Mouse (Mus musculus) heart, postnatal 14 days (tissue): ENCODE measurements at regions not wholly inside any gene's neighbourhood (a gene's known extent, or its start where the extent isn't known, plus 50 kb on each side); places are given as distances from the start of the nearest gene placed in this dataset.

Source experiments
- DNase-seq, 2 experiments: peaks; one replicate each; pipeline ENCODE4 v3.0.0; 2021 to 2022
- intact Hi-C: fragments of 180-260 bp; cut with DNase I; formaldehyde crosslinking; loops from one replicate; pipeline ENCODE4 v1.15.1; 2025

DNA sequence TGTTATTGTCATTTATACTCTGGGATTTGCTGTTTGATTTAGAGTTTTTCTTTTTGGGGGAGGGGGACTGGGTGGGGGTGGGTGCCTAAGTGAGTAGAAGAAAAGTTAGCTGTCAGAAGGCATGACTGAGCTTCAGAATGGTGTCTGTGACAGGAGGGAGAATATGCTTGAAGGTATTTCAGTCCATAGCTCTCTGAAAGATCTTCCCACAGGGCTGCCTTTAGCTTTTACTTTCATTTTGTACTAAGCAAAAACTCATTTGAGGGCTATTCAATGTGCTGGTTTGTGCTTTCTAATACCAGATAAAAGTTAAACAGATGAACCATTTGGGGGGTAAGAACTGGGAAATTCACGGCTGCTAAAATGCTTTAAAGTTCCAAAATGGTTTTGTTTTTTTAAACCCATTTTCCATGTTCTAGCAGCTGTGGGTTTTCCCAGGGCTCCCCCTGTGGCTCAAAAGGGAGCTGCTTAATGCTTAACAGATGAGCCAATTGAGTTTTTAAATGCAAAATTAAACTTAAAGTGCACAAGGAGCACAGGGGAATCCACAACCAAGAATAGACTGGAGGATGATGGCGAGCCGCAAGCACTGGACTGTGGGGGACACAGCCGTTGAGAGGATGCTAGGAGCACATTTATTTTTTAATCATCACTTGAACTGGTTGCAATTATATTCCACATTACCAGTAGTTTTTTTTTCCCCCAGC lies 538.5 kb upstream of the Zic4 start:
- intact Hi-C loops, result no loop called here

GRCm38 (mm10) chr9:90827474-90827873 lies 534.7 kb upstream of the Zic4 start:
- DNase-seq, result no peak
- intact Hi-C loops, result no loop called here

More for the DNA sequence above, 538.5 kb upstream of the Zic4 start:
- peak in 1 of 2 experiments; percentile 15 for DNase-seq

DNA sequence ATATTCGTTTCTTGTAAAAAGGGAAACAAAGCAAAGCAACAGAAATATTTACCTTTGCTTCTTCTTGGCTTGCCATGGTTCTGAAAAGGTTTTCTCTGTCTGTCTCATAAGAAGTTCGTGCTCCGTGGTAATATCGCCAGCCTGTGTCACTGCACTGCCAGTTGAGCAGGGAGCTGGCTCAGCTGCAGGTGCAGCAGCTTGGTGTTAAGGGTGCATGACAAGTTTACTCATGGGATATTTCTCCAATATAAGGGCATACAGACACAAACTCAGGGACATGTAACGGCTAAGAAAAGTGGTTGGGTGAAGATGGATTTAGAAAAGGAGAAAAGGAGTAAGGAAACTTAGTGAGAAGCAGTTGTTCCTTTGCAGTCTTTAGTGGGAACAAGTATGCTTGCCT lies 533.5 kb upstream of the Zic4 start:
- intact Hi-C loops, result no loop called here

GRCm38 (mm10) chr9:90830704-90831103 lies 531.5 kb upstream of the Zic4 start:
- no peak for DNase-seq
- intact Hi-C loops, result no loop called here

More for the DNA sequence above, 533.5 kb upstream of the Zic4 start:
- DNase-seq, result no peak

DNA sequence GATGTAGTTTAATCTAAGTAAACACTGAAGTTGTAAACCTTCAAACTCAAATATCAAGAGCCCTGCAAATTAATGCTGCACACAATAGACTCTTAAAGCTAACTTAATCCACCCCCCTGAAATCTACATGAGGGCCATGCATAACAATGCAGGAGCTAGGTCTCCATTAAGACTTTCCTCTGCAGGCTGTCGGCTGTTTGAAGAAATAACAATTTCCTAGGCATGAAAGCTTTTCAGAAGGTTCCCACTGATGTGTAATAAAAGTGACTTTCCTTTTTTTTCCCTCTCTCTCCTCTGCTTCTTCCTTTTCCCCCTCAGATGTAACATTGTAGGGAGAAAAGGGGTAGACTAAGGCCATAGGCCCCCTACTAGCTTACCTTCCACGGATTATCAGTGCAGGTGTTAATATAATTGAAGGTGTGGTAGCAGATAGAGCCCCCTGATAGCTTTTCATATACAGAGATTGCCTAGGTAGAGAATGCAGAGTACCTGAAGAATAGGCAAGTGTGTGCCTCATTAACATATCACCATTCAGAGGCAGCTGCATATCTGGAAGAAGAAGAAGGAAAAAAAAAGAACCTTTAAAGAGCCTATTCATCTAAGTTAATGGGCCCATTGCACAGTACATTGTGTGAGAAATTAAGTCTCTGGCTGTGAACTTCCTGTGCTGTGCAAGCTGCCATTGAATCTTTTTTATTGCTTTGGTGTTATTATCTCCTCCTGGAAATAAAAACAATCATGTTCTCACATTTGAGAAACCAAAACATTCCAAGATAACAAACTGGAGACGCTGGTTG lies 528.3 kb upstream of the Zic4 start:
- no peak for DNase-seq
- intact Hi-C loops, result no loop called here

DNA sequence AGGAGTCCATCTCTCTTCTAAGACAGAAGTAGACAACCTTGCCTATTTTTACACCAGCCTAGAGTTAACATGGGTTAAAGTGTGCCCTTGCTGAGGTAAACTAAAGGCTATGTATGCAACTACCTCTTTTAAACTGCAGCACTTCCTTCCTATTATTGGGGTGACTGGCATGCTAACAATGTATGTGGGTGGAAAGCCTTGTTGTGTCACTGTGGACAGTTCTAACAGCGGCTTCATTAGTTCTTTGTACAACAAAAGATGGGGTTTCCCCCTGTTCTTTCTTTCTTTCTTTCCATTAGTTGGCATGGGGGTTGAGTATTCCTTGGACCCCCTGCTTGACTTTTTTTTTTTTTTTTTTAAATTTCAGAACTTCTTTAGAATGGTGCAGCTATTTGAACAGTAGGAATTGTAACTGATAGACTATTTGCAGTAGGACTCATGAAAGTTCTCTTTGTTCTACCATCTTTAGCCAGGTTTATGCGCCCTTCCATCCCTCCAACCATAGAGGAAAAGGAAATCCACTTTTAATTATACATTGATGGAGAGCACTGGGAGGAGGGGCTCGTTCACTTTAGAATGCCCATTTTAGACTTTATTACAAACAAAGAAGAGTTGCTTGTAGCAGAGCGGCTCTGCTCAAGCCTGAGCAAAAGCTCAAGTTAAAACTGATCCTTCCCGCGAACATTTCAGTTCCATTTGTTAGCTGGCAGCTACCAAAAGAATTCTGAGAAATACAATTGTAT lies 523.9 kb upstream of the Zic4 start:
- intact Hi-C loops, result no loop called here
- no peak for DNase-seq

- intact Hi-C loops, result no loop called here
- DNase-seq, result no peak
Measured at GRCm38 (mm10) chr9:90851044-90851443, 511.2 kb upstream of the Zic4 start.

DNA sequence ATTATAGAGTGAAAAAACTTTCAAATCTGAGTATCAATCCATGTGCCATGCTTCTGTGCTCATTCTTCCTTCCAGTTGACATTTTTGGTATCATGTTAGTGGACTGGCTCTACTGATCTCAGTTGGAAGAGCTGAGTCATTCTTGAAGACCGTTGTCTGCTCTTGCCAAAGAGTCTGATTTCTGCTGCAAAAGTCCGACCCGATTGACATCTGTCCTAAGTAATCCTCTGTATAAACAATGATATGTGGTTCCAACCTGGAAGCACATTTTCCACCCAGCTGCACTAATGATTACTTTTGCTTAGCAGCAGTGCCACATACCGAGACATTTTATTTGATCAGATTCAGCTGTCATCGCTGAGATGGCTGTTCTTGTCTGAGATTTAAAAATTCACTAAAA lies 490.6 kb upstream of the Zic4 start:
- no peak for DNase-seq
- intact Hi-C loops, result no loop called here

DNA sequence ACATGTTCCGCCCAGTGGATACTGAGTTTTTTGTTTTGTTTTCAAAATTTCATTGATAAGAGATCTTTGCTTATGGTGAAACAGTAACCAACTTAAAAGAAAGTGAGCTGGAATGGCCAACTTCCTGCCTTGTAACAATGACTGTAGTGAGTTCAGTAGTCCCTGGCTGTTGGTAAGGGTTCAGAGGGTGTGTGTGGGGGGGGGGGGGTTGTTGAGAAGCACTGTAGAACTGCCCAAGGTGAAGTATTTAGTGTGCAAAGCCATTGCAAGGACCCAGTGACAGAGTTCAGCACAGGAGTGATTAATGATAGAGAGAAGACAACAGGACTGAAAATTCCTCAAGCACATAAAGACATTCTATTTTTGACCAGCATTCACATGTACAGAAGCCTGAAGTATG lies 477.7 kb upstream of the Zic4 start:
- DNase-seq, result no peak
- intact Hi-C loops, result no loop called here

DNA sequence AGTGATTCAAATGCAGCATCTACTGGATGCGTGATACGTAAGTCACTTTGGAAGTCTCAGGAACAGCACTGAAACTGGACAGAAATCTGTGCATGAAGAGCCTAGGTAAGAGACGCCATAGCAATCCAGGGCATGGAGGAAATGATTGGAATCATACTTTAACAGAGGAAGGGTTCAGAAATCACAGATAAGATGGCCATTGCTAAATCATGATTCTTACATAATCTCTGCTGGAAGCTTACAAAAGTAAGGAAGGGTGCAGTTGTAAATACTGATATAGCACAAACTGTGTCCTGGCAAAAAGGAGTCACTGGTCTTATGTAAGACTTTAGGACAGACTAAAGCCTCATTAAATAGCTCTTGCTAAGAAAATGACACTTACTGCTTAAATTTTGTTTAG lies 474.8 kb upstream of the Zic4 start:
- no peak for DNase-seq
- intact Hi-C loops, result no loop called here

- no peak for DNase-seq
Measured at GRCm38 (mm10) chr9:90890801-90891200, 471.4 kb upstream of the Zic4 start.

GRCm38 (mm10) chr9:90892816-90893215 lies 469.4 kb upstream of the Zic4 start:
- no peak for DNase-seq
- intact Hi-C loops, result no loop called here

More at GRCm38 (mm10) chr9:90890801-90891200, 471.4 kb upstream of the Zic4 start:
- intact Hi-C loops, result no loop called here

GRCm38 (mm10) chr9:90903557-90903956 lies 458.7 kb upstream of the Zic4 start:
- no peak for DNase-seq

DNA sequence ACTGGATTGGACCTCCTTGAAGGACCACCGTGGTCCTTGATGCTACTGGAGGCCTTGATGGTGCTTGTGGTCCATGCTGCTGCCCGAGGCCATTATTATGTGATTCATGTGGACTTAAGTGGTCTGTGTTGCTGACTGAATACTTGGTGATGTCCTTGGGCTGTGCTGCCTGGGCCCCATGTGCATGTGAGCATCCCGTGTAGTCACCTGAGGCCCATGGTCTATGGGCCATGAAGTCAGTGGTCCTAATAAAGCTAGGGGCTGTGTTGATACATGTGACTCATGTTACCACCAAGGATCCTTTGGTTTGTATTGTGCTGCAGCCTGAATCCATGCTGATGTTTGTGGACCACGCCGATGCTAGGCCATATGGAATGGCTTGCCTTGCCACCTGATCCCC lies 456.1 kb upstream of the Zic4 start:
- DNase-seq, result no peak
- intact Hi-C loops, result no loop called here

More at GRCm38 (mm10) chr9:90903557-90903956, 458.7 kb upstream of the Zic4 start:
- intact Hi-C loops, result no loop called here

DNA sequence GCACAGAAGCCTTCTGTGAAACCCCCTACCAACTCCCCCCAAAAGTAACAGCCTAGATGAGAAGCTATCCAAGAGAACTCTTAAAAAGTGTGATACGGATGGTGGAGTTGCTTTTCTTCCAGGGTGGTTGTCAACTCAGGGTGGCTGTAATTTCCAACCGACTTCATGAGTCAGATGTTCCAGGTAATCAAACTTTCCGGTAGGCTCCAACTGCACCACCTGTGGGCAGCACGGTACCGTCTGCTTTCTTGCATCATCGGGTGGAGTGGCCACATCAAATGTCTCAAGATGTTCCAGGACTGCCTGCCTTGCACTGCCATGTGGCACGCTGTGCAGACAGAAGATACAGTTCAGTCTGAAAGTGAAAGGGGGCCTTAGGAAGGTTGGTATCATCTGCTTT lies 455.5 kb upstream of the Zic4 start:
- intact Hi-C loops, result no loop called here
- DNase-seq, result no peak

DNA sequence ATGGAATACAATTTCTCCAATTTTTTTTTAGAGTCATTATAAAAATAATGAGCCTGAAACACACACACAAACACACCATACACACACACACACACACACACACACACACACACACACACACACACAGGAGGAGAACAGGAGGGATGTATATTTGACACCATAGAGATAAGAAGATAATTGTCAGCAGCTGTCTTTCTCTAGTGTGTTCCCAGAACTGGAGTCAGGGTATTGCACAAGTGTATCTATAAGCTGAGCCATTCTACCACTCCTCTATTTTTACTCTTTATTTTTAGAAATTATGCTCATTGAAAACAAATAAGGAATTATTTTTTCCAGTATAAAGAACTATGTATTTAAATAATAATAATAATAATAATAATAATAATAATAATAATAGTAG lies 407.6 kb upstream of the Zic4 start:
- intact Hi-C loops, result no loop called here
- no peak for DNase-seq

GRCm38 (mm10) chr9:90961436-90961835 lies 400.8 kb upstream of the Zic4 start:
- intact Hi-C loops, result no loop called here
- DNase-seq, result no peak

DNA sequence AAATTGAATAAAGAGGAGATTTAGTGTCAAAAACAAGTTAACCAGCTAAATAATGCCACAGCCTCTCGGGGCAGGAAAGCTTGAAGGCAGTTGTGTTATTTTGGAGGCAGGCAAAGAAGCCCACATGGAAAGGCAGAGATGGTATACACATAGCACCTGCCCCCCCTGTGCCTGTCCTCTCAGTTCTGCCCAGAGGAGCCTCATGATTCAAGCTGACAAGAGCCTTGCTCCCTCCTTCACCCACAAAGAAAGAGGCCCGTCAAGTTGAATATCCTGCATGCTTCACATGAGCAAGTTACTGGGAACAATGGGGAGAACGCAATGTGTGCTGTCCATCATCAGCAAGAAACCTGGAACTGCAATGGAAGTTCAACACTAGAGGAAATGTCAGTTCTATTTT lies 398.2 kb upstream of the Zic4 start:
- intact Hi-C loops, result no loop called here
- DNase-seq, result no peak

DNA sequence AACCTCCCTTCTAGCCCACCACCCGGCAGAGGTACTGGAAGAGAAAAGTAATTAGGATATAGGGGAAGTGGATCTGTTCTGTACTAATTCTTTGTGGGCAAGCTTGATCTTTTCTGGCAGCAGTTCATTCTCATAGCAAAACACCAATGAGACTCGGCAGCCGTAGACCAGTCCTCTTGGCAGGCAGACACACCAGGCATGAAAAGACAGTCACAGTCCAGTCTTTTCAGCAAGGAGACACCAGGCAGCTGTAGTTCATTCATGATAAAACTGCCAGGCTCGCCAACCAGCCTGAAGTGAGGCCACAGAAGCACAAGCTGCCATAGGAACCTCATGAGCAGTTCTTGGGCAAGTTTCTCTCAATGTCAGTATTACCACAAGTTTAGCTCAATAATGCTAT lies 383.5 kb upstream of the Zic4 start:
- DNase-seq, result no peak
- intact Hi-C loops, result no loop called here

- intact Hi-C loops, result no loop called here
- no peak for DNase-seq
Measured at GRCm38 (mm10) chr9:90980023-90980802, 382.0 kb upstream of the Zic4 start.

DNA sequence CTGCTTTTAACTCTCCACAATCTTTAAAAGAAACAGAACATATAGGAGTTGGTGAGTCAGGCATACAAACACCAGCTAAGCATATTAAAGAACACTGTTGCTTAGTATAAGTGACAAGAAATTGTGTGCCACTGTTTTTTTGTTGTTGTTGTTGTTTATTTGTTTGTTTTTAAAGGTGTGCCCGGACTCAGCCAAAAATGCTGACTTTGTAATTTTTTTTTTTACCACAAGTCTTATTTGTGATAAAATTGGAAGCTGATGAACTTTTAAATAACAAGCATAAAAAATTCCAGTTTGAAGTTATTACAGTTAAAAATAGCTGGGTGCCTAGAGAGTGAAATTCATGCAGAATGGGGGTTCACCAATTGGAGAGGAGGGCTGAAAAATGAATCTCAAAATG lies 363.0 kb upstream of the Zic4 start:
- DNase-seq, result no peak
- intact Hi-C loops, result no loop called here
